Mouse (Mus musculus) cerebellum, adult 9-10 months (tissue): ENCODE data around the gene Gm10192.
"Not testable (repeated sequence)": the region's sequence is repeated elsewhere in the genome, so short reads cannot be mapped to it uniquely, and the experiment has no call there.

ENCODE experiments used
- DNase-seq: peaks from one replicate; pipeline ENCODE4 v3.0.0; 2022

Gm10192 gene

DNA sequence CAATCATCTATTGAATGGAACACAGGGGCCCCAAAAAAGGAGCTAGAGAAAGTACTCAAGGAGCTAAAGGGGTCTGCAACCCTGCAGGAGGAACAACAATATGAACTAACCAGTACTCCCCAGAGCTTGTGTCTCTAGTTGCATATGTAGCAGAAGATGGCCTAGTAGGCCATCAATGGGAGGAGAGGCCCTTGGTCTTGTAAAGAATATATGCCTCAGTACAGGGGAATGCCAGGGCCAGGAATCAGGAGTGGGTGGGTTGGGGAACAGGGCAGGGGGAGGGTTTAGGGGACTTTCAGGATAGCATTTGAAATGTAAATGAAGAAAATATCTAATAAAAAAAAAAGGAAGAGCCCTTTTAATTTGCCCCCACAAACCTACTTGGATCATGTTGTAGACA is at the start of gene Gm10192:
Gene Gm10192 (minus strand): TSS at position 101 of the 400 bp plus-strand sequence.
- DNase-seq, result not testable (repeated sequence)

DNA sequence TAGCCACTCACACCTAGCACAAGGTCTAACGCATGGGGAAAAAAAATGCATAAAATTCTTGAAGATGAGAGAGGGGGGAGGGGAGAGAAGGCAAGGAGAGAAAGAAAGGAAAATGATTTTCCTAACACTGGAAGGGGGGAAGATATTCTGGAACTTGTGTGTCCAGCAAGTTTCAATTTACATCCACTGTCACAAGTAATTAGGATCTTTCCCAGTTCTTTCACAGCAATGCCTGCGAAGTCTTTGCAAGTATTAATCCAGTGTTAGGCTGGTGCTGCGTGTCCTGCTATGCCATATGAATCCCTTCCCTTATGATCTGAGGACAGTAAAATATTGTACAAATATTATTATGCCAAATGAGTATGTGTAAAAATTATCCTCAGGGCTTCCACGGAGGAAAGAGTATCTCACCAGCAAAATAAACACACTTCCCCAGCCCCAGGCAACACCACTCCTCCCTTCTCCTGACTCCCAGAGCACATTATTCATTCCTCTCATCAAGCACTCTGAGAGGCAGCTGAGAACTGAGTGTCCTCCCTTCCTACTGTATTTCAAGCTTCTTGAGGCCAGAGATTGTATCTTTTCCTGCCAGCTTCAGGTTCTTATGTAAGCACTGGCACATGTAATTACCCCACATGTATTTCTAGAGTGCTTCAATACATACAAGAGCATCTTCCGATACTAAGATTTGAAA is 47.6 kb upstream of the Gm10192 start:
- no peak for DNase-seq

DNA sequence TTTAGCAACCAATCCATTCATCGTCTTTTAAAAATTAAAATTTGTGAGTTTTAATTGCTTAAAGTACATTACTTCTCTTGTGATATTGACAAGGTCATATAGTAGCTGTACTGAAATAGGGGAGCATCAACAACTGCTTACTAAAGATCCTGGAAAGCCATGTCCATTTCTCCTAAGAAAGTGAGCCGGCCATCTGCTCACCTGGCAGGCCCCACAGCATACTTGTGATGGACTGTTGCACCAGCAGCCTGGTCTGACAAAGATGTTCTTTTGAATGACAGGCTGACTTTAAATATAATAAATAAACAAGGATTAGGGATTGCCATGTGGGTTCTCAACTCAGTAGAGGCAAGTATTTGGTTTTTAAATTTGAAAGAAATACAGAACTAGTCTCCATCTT is 36.7 kb upstream of the Gm10192 start:
- no peak for DNase-seq

DNA sequence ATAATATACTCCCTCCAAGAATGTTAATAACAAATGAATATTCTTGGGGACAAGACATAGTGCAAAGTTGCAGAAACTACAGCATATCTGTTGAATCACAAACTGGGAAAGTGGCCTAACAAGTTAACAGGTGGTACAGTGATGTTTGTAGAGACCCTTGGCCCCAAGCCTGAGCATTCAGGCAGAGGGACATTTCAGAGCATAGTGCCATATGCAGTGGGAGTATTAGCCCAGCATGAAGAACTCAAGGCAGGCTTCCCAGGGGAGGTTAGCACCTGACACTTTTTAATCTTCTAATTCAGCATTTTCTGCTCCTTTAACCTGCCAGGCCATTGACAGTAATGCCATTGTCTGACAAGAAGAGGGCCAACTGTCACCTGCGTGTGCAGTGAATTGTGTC is 34.9 kb upstream of the Gm10192 start:
- no peak for DNase-seq

DNA sequence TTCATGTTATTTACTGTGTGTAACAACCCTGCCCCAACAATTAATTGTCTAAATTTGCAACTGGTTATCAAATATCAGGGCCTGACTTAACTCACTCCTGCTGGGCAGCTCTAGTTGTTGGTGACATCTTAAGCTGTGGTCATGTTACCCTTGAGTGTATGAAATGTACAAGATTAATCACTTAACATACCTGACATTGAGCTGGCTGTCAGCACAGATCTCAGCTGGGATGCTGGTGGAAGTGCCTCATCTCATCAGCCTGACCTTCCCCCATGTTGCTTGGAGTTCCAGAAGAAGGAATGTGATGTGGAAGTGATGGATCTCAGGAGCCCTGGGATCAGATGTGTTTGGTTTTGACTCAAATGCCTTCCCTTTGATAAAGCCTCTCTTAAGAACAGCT is 29.5 kb upstream of the Gm10192 start:
- DNase-seq, result no peak

DNA sequence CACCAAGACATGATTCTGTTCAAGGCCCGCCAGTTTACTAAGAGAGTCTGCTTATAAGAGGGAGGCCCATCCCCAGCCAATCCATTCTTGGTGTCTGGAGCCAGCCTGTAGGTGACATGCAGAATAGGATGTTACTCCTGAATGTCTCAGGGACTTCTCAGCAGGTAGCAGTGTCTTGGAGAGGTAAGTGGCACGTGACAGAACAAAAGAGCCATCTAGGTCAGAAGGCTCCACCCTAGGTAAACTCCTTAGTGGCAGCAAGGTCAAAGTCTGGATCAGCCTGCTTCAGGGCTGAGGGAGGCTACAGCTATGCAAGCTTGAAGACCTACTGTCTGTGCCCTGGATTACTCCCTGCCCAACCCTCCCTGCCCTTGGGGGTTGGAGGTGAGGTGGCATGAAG is 20.0 kb upstream of the Gm10192 start:
- DNase-seq, result not testable (repeated sequence)

DNA sequence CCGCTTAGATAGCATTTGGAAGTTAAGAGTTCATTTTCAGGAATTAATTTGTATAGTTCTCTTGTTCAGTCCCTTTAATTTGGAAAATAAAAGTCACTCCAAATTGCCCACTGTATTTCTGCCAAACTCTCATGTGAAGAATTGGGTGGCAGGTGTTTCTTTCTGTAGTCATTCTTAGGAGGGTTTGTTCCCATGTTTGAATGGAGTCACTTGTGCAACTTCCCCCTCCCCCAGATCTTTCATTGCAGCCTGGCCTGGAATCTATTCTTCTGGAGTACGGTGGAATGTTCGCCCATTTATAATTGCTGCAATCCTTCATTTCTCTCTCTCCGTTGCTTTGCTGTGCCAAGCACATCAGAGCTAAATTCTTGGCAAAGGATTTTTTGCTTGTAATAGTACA is 10.2 kb upstream of the Gm10192 start:
- DNase-seq, result no peak

DNA sequence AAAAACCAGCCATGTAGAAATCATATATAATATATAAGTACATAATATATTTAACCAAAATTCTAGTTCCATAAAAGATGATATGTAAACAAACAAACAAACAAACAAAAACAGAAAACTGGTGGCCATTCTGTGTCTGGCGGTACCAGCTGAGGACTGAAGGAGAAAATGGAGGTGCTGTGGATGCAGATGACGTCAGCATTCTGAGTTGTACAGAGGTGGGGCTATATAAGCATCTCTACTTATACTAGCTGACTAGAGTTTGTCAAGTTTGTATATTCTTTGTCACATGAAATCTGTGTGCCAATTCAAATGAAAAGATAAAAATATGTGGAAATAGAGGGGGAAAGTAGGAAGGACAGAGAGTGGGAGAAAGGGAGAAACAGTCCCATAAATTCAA is 9.6 kb upstream of the Gm10192 start:
- DNase-seq, result no peak

DNA sequence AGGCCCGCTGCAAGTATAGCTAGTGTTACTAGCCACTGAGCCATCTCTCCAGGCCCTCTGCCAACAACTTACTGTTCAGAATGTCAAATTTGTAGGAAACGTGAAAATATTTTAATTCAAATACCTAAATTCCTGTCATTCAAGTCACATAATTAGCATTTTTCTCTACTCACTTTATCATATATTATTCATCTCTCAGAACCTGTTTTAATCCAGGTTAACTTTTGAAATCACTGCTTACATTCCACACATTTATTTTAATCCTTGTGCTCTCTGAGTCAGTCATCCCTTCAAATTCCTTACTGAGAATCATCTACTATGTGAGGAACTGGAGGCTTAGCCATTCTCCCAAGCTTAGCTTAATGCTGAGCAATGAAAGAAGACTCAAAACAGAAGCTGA is 2.6 kb downstream of the Gm10192 start:
- DNase-seq, result no peak

DNA sequence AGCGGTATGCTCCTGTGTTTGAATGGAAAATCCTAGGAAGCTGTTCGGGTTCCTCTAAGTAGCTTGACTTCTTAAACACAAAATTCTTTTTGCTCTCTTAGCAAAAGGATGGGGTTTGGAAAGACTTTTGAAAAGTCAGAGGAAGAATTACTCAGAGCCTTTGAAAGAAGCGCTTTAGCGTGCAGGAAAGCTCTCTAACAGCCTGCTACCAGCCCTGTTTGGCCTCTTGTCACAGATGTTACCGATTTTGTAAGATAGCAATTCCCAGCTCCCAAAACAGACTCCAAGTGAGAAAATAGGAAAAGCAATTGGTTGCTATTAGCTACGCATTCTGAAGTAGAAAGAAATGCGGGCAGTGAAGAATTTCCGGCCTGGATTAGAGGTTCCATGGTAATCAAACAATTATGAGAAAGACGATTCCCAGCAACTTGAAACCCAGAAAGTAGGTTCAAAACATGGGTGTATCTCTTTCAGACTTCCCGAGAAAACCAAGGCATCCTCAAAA is 26.1 kb downstream of the Gm10192 start:
- no peak for DNase-seq

DNA sequence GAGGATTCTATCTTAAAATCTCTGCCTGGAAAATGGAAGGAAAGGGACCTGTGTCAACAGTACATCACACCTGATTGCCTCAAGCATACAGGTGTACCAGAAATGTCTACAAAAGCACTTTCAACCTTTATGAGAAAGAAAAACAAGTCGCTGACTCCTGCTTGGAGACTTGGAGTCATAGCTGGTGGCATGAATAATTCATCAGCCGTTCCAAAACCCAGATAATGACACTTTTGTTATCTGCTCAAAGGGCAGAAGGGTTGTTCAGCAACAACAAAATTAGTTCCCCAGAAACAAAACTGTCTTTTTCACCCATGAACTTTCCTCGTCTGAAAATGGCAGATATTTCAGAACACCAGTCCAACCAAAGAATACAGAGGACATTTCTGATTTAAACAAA is 26.9 kb downstream of the Gm10192 start:
- no peak for DNase-seq

DNA sequence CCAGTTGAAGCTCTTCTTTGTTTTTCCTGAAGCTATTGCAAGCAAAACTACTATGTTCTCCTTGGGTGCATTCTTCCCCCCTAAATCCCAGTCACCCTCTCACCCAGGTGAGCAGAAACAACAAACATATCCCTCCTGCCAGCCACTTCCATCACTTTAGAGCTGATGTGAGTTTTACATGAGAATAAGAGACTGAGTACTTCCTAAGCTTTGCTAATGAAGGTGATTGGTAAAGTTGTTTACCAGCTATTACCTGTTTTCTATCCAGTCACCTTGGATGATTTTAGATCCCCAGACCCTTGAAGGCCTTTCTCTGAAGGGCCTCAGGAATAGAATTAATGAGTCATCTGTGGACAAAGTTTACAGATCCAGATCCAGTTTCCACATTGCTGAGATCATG is 29.4 kb downstream of the Gm10192 start:
- no peak for DNase-seq

DNA sequence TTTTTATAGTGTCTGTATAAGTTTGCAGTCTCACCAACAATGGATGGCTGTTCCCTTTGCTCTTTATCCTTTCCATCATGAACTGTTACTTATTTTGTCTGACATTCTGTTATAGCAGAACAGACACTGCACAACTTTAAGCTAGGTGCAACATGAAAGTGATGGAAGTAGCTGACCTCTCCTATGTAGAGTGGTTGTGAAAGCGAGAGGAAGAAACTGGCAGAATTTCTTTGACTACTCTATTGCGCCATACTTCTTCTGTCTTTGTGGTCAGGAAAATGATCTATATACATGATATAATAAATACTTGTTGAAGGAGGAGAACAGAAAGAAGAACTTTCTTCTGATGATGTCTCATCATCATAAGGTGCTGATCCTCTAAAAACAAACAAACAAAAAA is 40.5 kb downstream of the Gm10192 start:
- DNase-seq, result no peak
